Mouse (Mus musculus) embryonic facial prominence, embryonic 12.5 days (tissue): ENCODE measurements around the gene Zfp592. TPM values are rescaled to one million over a fixed set of nuclear protein-coding genes. Genes with fewer than 3 reads are reported as not detected.

Experiments
- ATAC-seq: fragments of 200-750 bp; cut with Nextera tagmentation; 2 replicates; pipeline ENCODE4 v1.8.0; 2017; ENCODE audit not compliant: insufficient number of reproducible peaks, insufficient read depth, low FRiP score, low TSS enrichment
- H3K27ac ChIP-seq: fragments of 300-500 bp; sonication (generic); 2 replicates; pipeline ENCODE4 v1.5.1; 2016; ENCODE audit warnings: mild to moderate bottlenecking
- H3K27me3 ChIP-seq: fragments of 300-500 bp; sonication (generic); 2 replicates; pipeline ENCODE4 v1.6.1; 2016; ENCODE audit warnings: mild to moderate bottlenecking, moderate library complexity
- H3K36me3 ChIP-seq: fragments of 300-500 bp; sonication (generic); 2 replicates; pipeline ENCODE4 v1.6.1; 2016; ENCODE audit warnings: mild to moderate bottlenecking
- H3K4me1 ChIP-seq: fragments of 300-500 bp; sonication (generic); 2 replicates; pipeline ENCODE4 v1.6.1; 2016
- H3K4me2 ChIP-seq: fragments of 300-500 bp; sonication (generic); replicated peaks from 2 replicates; pipeline ENCODE4 v1.6.1; 2016; ENCODE audit warnings: mild to moderate bottlenecking, moderate library complexity
- H3K4me3 ChIP-seq: fragments of 300-500 bp; sonication (generic); 2 replicates; pipeline ENCODE4 v1.5.1; 2016; ENCODE audit warnings: mild to moderate bottlenecking
- H3K9ac ChIP-seq: fragments of 300-500 bp; sonication (generic); 2 replicates; pipeline ENCODE4 v1.6.1; 2016; ENCODE audit warnings: mild to moderate bottlenecking, moderate library complexity
- H3K9me3 ChIP-seq: fragments of 300-500 bp; sonication (generic); 2 replicates; pipeline ENCODE4 v1.6.1; 2016; ENCODE audit warnings: mild to moderate bottlenecking, moderate library complexity
- WGBS: fragments of 180-500 bp; shearing (Covaris S2); methylation state at CpG from one replicate; pipeline ENCODE4 v1.1.7; 2016; 5-methylcytosine and 5-hydroxymethylcytosine counted together
- polyA plus RNA-seq: library from polyadenylated mRNA; unstranded; fragments of >200 nt; fragmentation: Nextera tagmentation; extraction: Ambion mirVana; gene quantifications from 2 replicates; pipeline ENCODE4 v1.2.1, GENCODE M21; 2016

Zfp592 gene
- polyA plus RNA-seq, result 13.7 and 14.1 TPM in 2 replicates

GRCm38 (mm10) chr7:80992980-80993833 lies at the start of gene Zfp592:
TSS of gene Zfp592 (plus strand) at chr7:80993681.
- ATAC-seq, result peak; percentile 89
- peak within 1 kb of the TSS; percentile 84 for H3K9ac ChIP-seq
- peak within 1 kb of the TSS; percentile 90 for H3K4me2 ChIP-seq
- H3K9me3 ChIP-seq, result no peaks in the 10 kb centered on the region
- H3K4me3 ChIP-seq, result peak within 1 kb of the TSS; percentile 65
- no peaks in the 10 kb centered on the region for H3K36me3 ChIP-seq
- under 1% methylated on average over 85 of the region's 102 CpGs for WGBS
- H3K4me1 ChIP-seq, result peaks cover 20% of the 10 kb centered on the region
- no peaks in the 10 kb centered on the region for H3K27me3 ChIP-seq
- peak within 1 kb of the TSS; percentile 97 for H3K27ac ChIP-seq

- Histone ChIP-seq H3K36me3 (peaks cover 9% of the 10 kb centered on the region; the same call in 1 of the 2 replicates), H3K27ac (peak within 1 kb of the TSS; percentile 93), H3K9ac (peak within 1 kb of the TSS; percentile 79), H3K4me3 (peak within 1 kb of the TSS; percentile 79), H3K27me3 (no peaks in the 10 kb centered on the region), H3K9me3 (no peaks in the 10 kb centered on the region), H3K4me2 (peak within 1 kb of the TSS; percentile 91), H3K4me1 (peaks cover 16% of the 10 kb centered on the region; the same call in 1 of the 2 replicates)
- ATAC-seq, result peak; percentile 99
- WGBS, result 3% methylated on average over 44 of the region's 44 CpGs
Measured at GRCm38 (mm10) chr7:80947445-80948350, 45.8 kb upstream of the Zfp592 start, which contains the start of gene Sec11a. TSS of gene Sec11a (minus strand) at chr7:80947780.

- no peak overlapping the region for H3K9ac ChIP-seq
- H3K36me3 ChIP-seq, result no peaks in the 10 kb centered on the region
- H3K4me3 ChIP-seq, result no peak overlapping the region
- no peak overlapping the region for H3K4me2 ChIP-seq
- no peak for ATAC-seq
- H3K4me1 ChIP-seq, result peaks cover 4% of the 10 kb centered on the region; the same call in 1 of the 2 replicates
- H3K27ac ChIP-seq, result no peak overlapping the region
- 89% methylated on average over 4 of the region's 4 CpGs for WGBS
- H3K27me3 ChIP-seq, result no peaks in the 10 kb centered on the region
- no peaks in the 10 kb centered on the region for H3K9me3 ChIP-seq
Measured at GRCm38 (mm10) chr7:80951461-80951860, 42.0 kb upstream of the Zfp592 start.

GRCm38 (mm10) chr7:80952140-80952539 lies 41.3 kb upstream of the Zfp592 start:
- no peak overlapping the region for H3K9ac ChIP-seq
- WGBS, result 65% methylated on average over 3 of the region's 3 CpGs
- no peaks in the 10 kb centered on the region for H3K27me3 ChIP-seq
- H3K4me3 ChIP-seq, result no peak overlapping the region
- H3K36me3 ChIP-seq, result no peaks in the 10 kb centered on the region
- H3K4me1 ChIP-seq, result no peaks in the 10 kb centered on the region
- no peak for ATAC-seq
- H3K9me3 ChIP-seq, result no peaks in the 10 kb centered on the region
- H3K4me2 ChIP-seq, result no peak overlapping the region
- H3K27ac ChIP-seq, result no peak overlapping the region

GRCm38 (mm10) chr7:80954251-80954650 lies 39.2 kb upstream of the Zfp592 start:
- Histone ChIP-seq H3K9me3 (no peaks in the 10 kb centered on the region), H3K9ac (no peak overlapping the region), H3K36me3 (no peaks in the 10 kb centered on the region), H3K4me3 (no peak overlapping the region), H3K27me3 (no peaks in the 10 kb centered on the region), H3K4me2 (no peak overlapping the region), H3K27ac (no peak overlapping the region), H3K4me1 (no peaks in the 10 kb centered on the region)
- no peak for ATAC-seq
- 80% methylated on average over 2 of the region's 2 CpGs for WGBS

GRCm38 (mm10) chr7:80956891-80957290 lies 36.6 kb upstream of the Zfp592 start:
- ATAC-seq, result no peak
- H3K4me3 ChIP-seq, result no peak overlapping the region
- H3K9ac ChIP-seq, result no peak overlapping the region

GRCm38 (mm10) chr7:80959003-80959402 lies 34.5 kb upstream of the Zfp592 start:
- H3K9ac ChIP-seq, result no peak overlapping the region
- WGBS, result 78% methylated on average over 3 of the region's 3 CpGs

More at GRCm38 (mm10) chr7:80956891-80957290, 36.6 kb upstream of the Zfp592 start:
- H3K36me3 ChIP-seq, result no peaks in the 10 kb centered on the region
- no peak overlapping the region for H3K27ac ChIP-seq
- H3K9me3 ChIP-seq, result no peaks in the 10 kb centered on the region
- H3K4me2 ChIP-seq, result no peak overlapping the region
- H3K4me1 ChIP-seq, result no peaks in the 10 kb centered on the region
- 84% methylated on average over 2 of the region's 2 CpGs for WGBS
- H3K27me3 ChIP-seq, result no peaks in the 10 kb centered on the region

GRCm38 (mm10) chr7:80962799-80963198 lies 30.7 kb upstream of the Zfp592 start:
- no peaks in the 10 kb centered on the region for H3K36me3 ChIP-seq
- no peak overlapping the region for H3K4me2 ChIP-seq
- H3K27ac ChIP-seq, result no peak overlapping the region
- no peak overlapping the region for H3K9ac ChIP-seq
- WGBS, result 69% methylated on average over 6 of the region's 6 CpGs
- no peak overlapping the region for H3K4me3 ChIP-seq
- no peaks in the 10 kb centered on the region for H3K27me3 ChIP-seq
- no peaks in the 10 kb centered on the region for H3K4me1 ChIP-seq
- H3K9me3 ChIP-seq, result no peaks in the 10 kb centered on the region
- no peak for ATAC-seq

More at GRCm38 (mm10) chr7:80959003-80959402, 34.5 kb upstream of the Zfp592 start:
- H3K4me3 ChIP-seq, result no peak overlapping the region
- no peak overlapping the region for H3K4me2 ChIP-seq
- no peaks in the 10 kb centered on the region for H3K27me3 ChIP-seq
- H3K27ac ChIP-seq, result no peak overlapping the region
- ATAC-seq, result no peak
- H3K9me3 ChIP-seq, result no peaks in the 10 kb centered on the region
- no peaks in the 10 kb centered on the region for H3K4me1 ChIP-seq
- no peaks in the 10 kb centered on the region for H3K36me3 ChIP-seq

GRCm38 (mm10) chr7:80970913-80971312 lies 22.6 kb upstream of the Zfp592 start:
- Histone ChIP-seq H3K4me1 (no peaks in the 10 kb centered on the region), H3K36me3 (no peaks in the 10 kb centered on the region), H3K27ac (no peak overlapping the region), H3K27me3 (no peaks in the 10 kb centered on the region), H3K4me2 (no peak overlapping the region), H3K4me3 (no peak overlapping the region), H3K9me3 (no peaks in the 10 kb centered on the region), H3K9ac (no peak overlapping the region)
- ATAC-seq, result no peak
- WGBS, result 49% methylated on average over 3 of the region's 3 CpGs

- WGBS, result 76% methylated on average over 2 of the region's 2 CpGs
- Histone ChIP-seq H3K9ac (no peak overlapping the region), H3K9me3 (no peaks in the 10 kb centered on the region), H3K4me1 (no peaks in the 10 kb centered on the region), H3K4me3 (no peak overlapping the region), H3K36me3 (no peaks in the 10 kb centered on the region), H3K27me3 (no peaks in the 10 kb centered on the region), H3K4me2 (no peak overlapping the region), H3K27ac (no peak overlapping the region)
- ATAC-seq, result no peak
Measured at GRCm38 (mm10) chr7:80971419-80971818, 22.1 kb upstream of the Zfp592 start.

- Histone ChIP-seq H3K36me3 (no peaks in the 10 kb centered on the region), H3K9me3 (no peaks in the 10 kb centered on the region), H3K9ac (no peak overlapping the region), H3K4me1 (no peaks in the 10 kb centered on the region), H3K27ac (no peak overlapping the region), H3K4me2 (no peak overlapping the region), H3K27me3 (no peaks in the 10 kb centered on the region), H3K4me3 (no peak overlapping the region)
- WGBS, result 89% methylated on average over 5 of the region's 5 CpGs
- ATAC-seq, result no peak
Measured at GRCm38 (mm10) chr7:80972082-80972481, 21.4 kb upstream of the Zfp592 start.
